Mouse (Mus musculus): ENCODE measurements around the gene Txndc12.

DNA sequence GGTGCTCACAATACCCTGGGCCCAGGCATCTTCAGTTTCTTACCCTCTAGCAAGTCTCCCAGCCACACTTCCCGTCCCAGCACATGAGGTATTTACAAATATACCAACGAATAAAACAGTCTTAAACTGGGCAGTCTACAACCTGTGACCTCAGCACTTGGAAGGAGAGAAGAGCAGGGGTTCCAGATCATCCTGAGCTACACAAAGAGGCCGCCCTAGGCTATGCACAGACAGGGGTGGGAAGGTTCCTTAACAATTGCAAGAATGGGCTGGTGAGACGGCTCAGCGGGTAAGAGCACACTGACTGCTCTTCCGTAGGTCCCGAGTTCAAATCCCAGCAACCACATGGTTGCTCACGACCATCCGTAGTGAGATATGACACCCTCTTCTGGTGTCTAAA, 68.9 kb downstream of the Txndc12 start:
- TF ChIP-seq POLR2A (IDR thresholded peaks at IDR 0.05; ENCODE audit: borderline replicate concordance, extremely low read depth, insufficient read depth, insufficient read length, poor library complexity, severe bottlenecking): no peak
- TF ChIP-seq CTCF (IDR thresholded peaks at IDR 0.05; ENCODE audit: borderline replicate concordance, extremely low read depth, insufficient read depth, insufficient read length): no peak
